Mouse (Mus musculus): Measurements from ENCODE around the gene Wipi2.

DNA sequence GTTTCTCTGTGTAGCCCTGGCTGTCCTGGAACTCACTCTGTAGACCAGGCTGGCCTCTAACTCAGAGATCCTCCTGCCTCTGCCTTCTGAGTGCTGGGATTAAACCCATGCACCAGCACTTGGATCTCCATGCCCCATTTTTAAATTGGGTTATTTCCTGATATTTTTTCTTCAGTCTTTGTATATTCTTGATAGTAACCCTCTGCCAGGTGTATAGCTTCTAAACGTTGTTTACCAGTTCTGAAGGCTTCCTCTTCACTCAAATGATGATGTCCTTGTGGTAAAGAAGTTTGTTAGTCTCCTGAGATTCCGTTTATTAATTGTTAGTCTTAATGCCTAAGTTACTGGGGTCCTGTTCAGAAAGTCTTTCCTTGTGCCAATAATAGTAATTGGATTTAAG, at the start of gene Wipi2:
- no peak for TF ChIP-seq CTCF (IDR thresholded peaks at IDR 0.05; ENCODE audit: extremely low read depth, insufficient read depth, insufficient read length, insufficient replicate concordance)
- no peak for TF ChIP-seq POLR2A (IDR thresholded peaks at IDR 0.05; ENCODE audit: low read depth, low read length)
